Mouse (Mus musculus) thymus, postnatal 4 days (tissue): ENCODE results near the gene Cnot6.

Experiments used
- DNase-seq: peaks from one replicate; pipeline ENCODE4 v3.0.0; 2021

The Cnot6 gene

DNA sequence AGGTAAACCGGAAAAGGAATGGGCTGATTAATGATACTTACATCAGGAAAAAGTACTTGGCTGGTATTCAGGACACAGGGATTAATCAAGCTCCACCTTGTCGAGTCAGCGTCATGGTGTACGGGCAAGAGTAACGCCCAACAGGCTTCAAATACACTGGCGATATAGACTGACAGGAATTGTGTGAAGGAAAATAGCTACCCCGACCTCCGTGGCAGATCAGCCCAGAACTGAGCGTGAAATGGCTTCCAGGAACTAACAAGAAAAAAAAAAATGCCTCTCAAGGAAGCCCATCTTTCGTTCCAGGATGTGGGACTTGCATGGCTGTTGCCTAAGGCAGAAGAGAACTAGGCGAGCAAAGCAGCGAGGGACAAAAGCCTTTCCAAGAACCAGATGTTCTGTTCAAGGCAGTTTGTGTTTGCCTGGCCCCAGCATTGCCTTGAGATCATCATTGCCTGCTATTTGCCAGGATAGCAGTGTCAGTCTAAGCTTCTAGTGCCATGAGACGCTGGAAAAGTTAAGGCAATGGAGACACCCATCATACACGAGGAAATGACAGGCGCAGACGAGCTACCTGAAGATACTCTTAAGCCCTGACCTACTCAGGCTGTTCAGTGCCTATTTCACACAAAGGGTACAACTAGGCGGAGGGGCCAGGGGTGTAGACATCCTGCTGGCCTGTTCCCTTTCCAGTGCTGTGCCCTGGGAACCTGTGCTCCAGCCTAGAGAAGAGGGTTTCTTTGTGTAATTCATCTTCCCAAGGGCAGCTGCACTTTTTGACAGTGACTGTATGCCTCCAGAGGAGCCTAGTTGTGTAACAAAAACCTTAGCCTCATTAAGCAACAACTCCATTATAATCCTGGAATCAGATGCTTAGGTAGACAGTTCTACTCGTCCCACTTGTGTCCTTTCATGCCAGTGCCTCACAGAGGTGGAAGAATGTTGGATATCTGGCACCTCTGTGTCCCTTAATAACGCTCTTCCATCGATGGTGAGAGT lies 1.1 kb upstream of the Cnot6 start:
- no peak for DNase-seq

DNA sequence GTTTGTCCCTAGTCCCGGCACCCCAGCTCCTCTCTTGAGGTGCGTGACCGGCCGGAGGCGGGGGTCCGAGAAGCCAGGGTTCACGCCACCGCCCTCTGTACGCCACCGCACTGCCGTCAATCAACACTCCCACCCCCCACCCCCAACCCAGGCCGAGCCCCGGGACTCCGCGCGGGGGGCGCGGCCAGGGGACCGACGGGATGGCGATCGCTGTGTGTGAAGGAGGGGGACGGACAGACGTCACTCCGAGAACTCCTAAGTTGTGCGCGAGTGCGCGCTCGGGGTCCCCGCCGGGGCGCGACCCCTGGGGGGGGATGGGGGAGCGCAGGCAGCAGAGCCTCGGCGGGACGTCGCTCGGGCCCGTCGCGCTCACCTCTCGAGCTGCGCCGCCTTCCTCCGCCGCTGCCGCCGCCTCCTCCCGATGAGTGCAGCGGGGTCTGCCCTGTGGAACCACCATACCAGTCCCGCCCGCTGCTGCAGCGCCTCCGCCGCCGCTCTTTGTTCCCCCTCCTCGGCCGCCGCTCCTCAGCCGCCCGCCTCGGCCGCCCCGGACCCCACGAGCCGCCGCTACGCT lies 455 bp downstream of the Cnot6 start:
- peak; percentile 85 for DNase-seq

DNA sequence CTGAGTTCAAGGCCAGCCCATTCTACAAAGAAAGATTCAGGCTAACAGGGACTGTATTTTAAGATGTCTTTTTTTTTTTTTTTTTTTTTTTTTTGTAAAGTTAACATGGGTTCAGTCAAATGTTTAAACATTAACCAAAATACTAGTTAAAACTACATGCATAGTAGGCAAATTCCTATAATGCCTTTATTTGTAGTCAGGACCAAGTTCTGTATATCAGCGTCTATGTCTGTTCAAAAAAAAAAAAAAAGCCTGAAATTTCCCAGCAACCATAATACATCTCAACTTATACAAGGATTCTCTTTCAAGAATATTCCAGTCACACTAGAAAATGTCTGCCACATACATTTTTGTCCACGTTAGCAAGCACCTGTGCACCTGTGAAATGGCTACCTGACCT lies 1.9 kb downstream of the Cnot6 start:
- DNase-seq: no peak

DNA sequence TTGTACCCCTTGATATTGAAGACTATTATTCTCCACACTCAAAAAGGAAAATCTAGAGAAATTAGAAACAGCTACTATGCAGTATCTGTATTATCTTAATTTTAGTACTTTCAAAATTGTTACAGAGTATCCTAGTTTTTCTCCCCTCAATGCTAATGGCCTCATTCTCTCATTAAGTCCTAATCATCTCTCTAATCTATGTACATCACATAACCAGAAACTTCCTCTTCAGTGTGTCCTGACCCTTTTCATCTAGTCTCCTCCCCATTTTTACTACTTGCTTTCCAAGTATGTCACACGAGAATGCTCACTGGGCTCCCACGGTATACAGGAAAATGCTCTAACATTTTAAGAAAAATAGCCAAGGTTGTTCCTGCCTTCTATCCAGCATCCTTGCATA lies 4.7 kb downstream of the Cnot6 start:
- no peak for DNase-seq

DNA sequence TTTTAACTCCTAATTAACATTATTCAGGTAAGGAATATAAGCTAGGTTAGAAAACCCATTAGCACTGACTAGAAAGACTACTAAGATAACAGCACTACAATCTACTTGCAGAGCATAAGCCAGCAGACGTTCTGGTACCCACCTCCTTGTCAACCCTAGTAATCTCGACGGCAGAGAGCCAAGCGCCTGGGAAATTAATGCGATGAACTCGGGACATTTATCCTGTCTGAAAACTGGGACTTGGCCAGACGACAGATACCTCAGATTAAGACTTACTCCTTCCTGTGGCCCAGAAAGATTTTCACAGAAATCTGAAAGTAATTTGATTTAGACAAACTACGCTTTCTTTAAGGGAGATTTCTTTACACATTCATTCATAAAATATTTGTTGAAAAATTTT lies 7.7 kb downstream of the Cnot6 start:
- DNase-seq: no peak

DNA sequence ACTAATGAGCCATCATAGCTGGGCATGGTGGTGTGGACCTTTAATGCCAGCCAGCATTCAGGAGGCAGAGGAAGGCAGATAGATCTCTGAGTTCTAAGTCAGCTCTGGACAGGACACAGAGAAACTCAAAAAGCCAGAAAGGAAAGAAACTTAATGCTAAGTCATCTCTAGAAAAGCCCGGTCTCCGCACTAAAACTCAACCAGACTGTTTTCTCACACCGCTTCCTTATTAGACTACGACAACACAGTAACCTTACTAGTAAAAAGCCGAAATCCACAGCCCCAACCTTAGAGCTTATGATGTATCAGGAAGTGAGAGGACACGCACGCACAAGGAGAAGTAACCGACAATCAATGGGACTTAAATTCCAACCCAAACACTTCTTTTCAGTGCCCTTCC lies 10.5 kb downstream of the Cnot6 start:
- DNase-seq: no peak

DNA sequence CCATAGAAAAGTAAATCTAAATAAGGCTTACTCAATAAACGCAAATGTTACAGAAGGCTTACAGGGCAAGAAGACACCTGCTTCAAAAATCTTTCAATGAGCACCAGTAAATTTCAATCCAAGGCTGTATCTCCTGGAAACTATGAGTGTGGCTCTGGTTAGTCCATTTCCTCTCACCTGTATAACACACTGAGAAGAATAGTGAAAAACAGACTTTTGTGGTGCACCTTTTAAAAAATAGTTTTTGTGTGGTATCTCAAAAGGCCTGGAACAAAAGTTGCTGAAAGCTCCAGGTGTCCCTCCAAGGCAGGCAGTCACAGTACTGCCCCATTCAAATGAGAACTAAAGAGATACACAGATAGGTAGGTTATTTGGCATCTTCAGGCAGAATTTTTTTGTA lies 13.4 kb downstream of the Cnot6 start:
- DNase-seq: no peak

DNA sequence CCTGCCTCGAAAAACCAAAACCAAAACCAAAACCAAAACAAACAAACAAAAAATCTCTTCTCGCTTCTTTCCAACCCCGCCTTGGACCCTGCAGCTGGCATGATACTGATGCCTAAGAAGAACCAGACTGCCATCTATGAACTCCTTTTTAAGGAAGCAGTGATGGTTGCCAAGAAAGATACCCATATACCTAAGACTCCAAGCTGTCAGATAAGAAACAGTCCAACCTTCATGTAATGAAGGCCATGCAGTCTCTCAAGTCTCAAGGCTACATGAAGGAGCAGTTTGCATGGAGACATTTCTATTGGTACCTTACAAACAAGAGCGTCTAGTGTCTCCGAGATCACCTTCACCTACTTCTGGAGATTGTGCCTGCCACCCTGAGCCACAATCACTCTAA lies 14.7 kb downstream of the Cnot6 start:
- DNase-seq: no peak

DNA sequence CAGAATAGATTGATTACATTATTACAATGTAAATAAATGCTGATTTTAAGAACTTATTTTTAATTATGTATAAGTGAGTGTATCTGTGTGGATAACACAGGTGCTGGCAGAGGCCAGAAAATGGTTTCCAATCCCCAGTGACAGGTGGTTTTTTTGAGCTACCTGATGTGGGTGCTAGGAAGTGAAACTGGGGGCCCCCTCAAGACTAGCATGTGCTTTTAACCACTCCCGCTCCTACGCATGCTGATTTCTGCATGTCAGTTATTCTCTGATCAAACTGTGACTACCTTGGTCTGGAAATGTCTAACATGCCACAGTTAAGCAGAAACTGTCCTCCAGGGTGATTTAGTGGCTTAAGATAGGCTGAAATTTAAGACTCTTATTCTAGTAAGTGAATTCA lies 16.1 kb downstream of the Cnot6 start:
- no peak for DNase-seq

DNA sequence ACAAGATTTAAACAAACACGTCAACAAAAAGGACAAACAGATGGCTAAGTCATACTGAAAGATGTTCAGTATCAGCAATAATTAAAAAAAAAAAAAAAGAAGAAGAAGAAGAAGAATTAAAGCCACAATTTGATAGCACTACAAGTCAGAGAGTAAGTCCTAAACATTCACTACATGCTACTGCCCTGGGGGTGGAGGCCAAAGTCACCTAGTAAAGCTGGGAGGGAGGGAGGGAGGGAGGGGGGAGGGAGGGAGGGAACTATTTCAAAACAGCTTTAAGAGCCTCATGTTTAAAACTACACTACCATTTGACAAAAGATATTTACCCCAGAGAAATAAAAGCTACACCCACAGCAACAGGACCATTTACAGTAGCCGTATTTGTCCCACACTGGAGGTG lies 16.8 kb downstream of the Cnot6 start:
- DNase-seq: no peak

DNA sequence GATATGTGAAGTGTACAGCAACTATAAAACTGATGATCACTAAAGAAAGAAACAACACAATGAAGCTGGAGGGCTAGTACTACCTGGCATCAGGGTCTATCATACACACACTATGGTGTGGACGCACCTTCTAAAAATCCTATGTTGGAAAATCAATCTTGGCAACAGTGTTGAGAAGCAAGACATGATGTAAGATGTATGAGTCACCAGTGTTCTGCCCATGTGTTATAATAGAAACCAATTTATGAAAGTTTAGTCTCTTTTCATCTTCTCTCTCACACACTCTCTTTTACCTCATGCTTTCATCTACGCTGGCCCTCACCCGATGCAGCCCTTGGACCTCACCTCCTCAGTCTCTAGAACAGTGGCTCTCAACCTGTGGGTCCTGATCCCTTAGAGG lies 17.5 kb downstream of the Cnot6 start:
- no peak for DNase-seq

DNA sequence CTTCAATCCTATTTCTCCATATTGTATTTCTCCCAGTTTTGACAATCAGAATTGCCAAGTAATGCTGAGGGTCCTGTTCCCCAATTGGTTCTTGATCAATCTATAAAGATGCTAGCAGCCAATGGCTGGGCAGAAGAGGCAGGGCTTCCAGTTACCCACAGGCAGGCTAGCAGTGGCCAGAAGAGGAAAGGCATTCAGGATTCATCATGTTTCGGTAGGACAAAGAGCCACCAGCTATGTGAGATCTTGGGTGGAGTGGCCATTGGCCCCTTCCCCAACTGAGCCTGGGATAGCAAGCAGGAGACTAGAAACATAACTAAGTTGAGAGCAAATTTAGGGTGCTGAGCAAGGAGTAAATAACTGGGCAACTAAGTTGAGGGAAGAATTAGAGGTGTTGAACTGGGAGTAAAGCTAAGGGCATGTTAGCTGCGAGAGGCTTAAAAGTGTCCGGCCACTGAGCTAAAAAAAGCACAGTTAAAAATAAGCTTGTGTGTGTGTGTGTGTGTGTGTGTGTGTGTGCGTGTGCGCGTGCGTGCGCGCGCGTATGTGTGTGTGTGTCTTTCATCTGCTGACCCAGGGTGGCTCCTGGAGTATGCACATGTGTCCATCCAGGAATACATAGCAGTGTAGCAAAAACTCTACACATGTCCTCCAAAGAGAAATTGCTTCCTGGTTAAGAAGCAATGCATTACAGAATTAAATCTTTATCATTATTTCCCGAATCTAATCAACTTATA lies 28.1 kb downstream of the Cnot6 start:
- no peak for DNase-seq

DNA sequence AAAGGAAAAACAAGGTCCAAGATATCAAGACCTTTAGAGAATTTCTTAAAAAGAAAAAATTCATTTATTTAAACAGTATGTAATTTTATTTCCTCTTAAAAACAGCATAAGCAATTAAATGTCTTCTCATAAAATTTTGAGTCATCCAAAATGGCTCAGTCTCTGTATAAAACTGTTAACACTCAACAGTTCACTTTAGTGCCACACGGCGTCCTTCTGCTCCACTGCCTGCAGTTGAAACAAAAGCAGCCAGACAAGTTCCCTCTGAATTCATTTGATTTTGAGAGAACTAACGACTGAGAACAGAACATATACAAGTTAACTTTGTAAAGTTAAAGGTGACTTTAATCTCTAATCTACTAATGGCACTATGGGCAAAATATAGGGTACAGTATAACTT lies 39.1 kb downstream of the Cnot6 start:
- DNase-seq: no peak

DNA sequence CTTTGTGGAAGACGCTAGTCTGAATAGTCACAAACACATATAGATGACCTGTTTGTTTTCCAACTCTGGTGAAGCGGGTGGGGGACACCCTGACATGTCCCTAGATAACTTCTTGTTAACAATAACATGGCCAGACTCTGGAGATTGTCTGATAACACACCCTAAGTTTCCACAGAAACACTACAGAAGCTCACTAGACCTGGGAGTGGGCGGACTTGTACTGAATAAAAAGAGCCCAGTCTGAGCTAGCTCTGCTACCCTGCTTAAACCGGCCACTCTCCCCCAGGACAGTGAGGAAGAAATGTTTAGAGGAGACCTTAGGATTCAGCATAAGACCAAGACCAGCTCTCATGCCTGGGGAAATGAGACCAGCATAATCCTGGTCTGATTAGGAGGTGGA lies 47.1 kb downstream of the Cnot6 start:
- DNase-seq: no peak

DNA sequence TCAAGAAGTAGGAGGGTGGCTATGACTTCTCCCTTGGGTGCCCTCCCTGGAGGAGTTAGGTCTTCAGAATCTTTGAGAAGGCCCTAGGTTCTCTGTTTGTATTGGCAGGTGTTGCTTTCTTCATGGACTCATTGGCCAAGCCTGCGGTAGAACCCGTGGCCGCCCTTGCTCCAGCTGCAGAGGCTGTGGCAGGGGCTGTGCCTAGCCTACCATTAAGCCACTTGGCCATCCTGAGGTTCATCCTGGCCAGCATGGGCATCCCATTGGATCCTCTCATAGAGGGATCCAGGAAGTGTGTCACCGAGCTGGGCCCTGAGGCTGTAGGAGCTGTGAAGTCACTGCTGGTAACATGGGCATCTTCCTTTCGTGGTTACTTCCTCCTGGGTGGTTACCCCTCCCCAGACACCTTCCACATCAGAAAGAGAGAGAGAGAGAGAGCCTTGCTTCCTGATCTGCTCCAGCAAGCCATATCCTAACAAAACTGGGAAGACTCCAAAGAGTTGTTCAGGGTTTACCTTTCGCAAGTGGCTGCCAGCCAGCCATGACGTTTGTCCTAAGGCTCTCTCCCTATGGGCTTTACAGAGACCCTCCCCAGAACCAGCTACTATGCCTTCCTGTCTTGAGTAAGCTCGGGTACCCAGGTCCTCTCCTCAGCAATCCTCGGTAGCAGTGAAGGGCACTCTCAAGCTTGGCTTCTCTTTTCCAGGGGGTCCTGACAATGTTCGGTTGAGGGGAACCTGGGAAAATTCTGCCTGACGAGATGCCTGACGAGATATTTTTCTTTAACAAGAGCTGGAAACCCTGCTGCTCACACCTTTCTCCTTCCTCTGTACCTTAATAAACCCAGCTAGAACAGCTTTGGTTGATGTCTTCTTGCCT lies 48.0 kb downstream of the Cnot6 start:
- DNase-seq: no peak

DNA sequence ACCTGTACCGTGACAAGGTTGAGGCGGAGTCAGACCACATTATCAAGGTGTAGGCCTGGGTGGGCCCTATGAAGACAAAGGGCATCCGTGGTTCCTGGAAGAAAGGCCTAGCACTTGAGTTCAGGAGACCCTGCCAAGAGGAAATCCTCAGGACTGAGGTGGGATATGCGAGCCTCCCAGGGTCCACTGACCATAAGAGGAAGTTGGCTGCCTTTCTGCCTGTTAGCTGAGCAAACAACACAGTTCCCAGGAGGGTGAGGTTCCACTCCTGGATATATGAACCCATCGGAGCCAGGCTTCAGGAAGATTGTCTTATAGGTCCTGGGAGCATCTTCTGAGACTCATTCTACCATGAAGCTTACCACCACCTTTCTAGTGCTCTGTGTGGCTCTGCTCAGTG lies 49.2 kb downstream of the Cnot6 start, which contains the start of gene Scgb3a1:
TSS of gene Scgb3a1 (plus strand) at position 301 of the 400 bp plus-strand sequence.
- no peak for DNase-seq

DNA sequence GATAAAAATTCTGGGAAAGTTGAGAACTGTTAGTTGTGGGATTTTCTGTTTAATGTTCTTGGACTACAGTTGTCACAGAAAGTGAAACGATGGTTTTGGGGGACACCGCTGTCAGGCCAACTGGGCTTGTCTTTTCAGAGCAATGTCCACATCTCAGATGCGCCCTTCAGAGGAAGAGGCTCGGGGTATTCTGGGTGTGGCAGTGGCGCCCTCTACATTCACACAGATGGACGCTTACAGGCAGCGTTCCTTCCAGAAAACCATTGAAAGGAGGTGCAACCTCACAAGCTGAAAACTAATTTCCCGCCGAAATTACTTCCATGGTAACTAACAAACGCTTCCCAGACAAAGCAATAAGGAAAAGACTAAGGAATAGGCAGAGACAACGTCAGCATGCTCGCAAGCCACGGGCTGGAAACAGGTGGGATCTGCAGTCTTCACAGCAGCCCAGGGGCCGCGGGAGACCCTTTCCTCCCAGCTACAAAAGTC lies 50.2 kb downstream of the Cnot6 start:
- no peak for DNase-seq

DNA sequence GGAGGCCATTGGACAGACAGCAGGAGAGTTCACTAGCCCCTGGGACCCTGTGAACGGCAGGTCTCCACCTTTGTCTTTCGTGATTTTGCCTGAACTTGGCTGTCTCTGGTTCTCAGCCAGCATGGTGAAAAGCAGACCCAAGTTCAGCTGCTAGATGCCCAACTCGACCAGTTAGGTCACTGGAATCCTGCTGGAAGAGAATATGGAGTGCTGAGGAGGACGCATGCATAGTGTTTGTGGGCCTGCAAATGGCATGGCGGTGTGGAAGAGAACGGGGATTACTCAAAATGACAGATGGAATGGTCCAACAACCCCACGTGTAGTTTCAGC lies 53.1 kb downstream of the Cnot6 start:
- no peak for DNase-seq

DNA sequence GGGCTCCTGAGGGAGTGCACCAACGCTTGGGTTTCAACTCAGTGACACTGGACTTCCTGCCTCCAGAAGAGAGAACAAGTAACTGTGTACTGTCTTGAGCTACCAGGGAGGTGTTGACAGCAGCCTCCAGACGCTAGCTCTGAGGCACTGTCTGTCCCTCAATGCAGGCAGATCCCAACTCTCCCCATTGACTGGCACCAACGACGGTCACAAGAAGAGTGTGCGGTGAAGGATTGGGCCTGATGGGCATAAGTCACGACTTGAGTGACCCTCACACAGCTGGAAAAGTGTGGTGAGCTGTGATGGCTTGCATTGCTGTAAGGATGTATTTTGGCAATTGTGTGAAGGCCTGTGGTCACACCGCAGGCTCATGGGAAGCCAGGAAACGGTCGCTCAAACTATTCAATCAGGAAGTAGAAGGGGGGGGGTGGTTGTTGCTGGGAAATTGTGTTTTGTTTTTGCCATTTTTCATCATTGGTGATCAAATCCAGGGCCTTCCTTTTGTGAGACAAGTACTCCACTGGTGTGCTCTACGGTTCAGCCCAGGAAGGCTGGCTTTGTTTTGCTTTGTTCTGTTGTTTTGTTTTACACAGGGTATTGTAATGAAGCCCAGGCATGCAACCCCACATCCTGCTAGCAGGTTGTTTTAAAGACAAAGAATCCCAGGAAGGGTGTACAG lies 53.6 kb downstream of the Cnot6 start:
- DNase-seq: peak; percentile 20

DNA sequence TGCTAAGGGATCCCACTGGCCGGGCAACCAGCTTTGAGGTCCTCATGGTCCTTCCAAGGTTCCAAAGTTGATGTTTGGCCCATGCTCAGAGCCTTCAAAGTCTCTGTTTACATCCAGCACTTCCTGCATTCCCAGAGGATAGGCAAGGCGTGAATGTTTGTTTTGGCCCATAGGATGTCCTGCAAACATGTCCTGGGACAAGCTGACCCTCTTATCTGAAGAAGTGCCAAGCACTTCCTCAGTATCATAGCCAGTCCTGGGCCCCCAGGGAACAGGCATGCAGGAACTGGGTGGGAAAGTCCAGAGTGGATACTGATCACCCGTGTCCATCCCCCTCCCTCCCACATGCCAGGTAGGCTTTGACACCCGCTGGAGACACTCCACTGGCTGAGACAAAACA lies 54.5 kb downstream of the Cnot6 start:
- no peak for DNase-seq

DNA sequence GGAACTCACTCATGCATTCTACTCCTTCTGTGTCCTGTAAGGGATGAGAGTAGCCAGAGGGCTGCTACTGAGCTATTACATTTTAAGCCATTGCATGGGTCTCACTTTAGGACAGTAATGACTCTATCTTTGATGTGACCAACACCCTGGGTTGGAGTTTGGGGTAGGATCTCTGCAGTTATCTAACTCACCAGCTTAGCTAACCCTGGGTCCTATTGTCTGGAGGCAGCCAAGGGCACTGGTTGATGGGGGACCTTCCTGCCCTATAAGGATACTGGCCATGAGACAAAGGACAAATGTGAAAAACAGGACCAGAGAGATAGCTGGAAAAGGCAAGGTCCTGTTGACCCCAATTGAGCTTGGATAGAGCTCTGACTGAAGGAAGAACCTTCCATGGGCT lies 57.0 kb downstream of the Cnot6 start:
- no peak for DNase-seq

DNA sequence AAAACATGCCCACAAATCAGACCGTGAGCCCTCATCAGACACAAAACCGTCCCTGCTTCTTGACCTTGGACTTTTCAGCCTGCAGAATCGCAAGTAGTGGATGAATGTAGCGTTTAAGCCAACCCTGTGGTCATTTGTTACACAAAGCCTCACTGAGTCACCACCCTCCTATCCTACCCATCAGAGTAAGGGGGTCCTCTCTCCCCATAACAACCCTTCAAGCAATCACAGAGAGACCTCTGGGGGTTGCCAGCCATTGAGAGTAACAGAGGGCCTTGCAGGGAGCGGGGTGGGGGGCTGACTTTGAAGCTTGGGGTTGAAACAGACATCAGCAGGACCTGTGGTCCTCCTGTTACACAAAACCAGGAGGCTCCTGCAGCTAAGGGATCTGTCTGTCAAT lies 57.9 kb downstream of the Cnot6 start:
- DNase-seq: no peak
